Mouse (Mus musculus): ENCODE results near the gene Nectin1. TPM values are rescaled to one million over a fixed set of nuclear protein-coding genes. Genes with fewer than 3 reads are reported as not detected.

The Nectin1 gene
- total RNA-seq, 1 experiment from 2014 or later = 0.78 TPM

DNA sequence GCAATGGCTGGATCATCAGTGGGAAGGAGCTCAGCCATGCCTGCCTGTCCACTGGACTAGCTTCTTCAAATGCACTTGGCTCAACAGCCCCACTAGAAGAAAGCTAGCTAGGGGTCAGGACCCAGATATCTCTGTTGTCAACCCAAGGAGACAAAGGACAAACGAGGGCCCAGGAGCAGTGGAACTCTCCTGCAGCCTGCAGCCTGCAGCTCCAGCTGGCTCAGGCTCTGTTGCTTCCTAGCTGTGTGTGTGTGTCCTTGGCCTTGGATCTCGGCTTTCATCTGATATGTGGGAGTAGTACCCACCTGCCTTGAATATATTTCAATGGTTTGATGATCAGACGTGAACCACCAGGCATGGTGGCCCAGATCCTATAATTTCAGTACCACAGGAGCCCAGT, 49.6 kb downstream of the Nectin1 start:
- no peak for ATAC-seq (replicated peaks; ENCODE audit: low read depth, poor library complexity, severe bottlenecking)

DNA sequence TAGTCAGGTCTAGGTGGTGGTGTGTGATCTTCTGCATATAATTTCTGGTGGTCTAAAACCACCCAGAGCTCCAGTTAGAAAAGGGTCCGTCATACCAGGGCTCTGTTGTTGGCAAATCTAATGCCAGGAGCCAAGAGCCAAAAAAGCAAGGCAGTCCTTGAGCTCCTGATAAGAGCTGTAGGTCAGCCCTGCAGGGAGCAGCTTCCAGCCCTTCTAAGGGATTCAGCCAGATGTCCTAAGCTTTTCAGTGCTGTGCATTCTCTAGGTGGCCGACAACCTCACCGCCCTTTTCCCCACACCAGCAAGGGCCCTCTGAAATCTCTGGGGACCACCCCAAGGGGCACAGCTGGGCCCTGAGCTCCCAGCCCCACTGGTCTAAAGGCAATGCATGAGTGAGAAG, 52.2 kb downstream of the Nectin1 start:
- ATAC-seq (replicated peaks; ENCODE audit: low read depth, poor library complexity, severe bottlenecking) = no peak

DNA sequence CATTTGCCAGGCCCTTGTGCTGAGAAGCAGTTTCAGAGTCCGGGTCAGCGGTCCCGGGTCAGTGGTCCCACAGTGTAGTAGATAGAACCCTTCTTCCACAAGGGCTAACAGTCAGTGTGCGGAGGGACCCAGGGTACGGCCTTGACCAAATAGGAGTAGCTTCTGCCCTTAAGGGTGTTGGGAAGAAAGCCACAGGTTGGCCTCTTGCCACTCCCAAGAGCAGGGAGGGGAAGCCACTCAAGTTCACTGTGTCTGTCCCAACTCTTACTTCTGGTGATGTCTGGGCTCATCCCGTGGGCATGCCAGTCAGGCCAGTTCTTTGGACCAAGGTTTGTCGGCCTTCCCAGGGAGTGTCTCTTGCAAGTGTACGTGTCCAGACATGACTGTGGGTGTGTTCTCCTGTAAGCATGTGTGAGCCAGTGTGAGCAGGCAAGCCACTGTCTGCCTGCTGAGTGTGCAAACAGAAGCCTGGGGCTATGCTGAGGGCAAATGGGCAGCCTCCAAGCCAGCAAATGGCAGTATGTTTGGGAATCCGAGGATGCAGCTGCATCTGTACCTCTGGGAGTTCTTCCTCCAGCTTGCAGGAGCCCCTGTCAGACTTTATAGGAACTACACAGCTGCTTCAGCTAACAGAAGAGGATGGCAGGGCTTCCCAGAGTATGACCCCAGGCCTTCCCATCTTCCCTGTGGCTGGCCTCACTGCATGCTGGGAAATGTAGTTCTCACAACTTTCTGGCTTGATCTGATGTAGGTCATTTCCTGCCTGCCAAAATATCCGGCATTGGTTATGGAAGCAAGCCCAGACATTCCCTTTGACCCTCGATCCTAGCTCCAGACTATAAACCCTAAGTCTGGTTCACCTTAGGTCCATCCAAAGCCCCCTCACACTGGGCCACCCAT, 53.3 kb downstream of the Nectin1 start:
- no peak for ATAC-seq (replicated peaks; ENCODE audit: low read depth, poor library complexity, severe bottlenecking)

DNA sequence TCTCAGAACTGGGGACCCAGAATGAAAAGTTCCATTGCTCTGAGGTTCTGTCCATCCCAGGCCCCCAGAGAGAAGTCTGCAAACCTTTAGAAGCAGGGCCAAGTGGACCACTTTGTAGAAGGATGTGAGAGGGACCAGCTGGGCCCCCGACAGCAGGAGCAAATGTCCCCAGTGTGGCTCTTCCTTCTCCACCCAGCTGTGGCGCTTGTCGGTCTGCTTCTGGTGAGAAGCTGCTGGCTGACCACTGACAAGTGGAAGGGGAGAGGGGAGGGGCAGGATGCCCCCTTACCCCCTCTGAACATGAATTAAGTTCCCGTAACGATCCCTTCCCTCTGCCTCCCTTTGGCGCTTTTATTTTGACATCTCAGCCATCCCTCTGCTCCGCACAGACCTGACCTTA, 54.0 kb downstream of the Nectin1 start:
- no peak for ATAC-seq (replicated peaks; ENCODE audit: low read depth, poor library complexity, severe bottlenecking)

DNA sequence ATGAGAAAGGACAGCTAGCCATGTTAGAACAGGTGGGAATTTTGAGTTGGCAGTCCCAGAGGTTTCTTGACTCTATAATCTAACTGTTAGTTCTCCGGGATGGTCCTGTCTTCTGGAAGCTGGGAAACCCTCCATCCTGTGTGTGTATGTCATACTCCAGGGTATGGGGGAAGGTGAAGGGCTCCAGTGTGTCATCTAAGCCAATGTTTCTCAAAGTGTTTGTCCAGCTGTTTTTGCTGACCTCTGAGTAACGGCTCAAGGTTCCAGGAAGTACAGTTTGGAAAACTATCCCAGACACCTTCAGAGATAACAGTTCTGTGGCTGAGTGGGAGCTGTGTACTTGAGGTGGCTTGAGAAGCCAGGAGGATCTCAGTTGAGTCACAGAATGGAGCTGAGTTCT, 56.7 kb downstream of the Nectin1 start:
- no peak for ATAC-seq (replicated peaks; ENCODE audit: low read depth, poor library complexity, severe bottlenecking)

DNA sequence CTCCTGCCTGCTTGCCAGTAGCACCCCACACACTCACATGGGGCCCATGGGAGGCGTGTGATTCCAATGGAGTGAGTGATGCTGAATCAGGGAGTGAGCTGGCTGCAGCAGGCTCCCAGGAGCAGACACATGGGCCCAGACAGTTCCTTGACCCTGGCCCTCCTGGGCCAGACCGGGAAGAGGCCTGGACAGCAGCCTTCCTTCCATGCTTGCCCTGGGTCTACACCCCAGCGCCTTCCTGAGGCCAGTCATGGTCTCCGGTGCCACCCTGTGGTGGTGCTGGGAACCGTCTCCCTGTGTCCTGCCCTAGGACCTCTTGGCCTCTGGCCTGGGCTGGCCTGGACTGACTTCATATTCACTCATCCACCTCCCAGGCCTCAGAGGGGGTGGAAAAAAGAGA, 58.1 kb downstream of the Nectin1 start:
- peak; percentile 78 for ATAC-seq (replicated peaks; ENCODE audit: low read depth, poor library complexity, severe bottlenecking)

DNA sequence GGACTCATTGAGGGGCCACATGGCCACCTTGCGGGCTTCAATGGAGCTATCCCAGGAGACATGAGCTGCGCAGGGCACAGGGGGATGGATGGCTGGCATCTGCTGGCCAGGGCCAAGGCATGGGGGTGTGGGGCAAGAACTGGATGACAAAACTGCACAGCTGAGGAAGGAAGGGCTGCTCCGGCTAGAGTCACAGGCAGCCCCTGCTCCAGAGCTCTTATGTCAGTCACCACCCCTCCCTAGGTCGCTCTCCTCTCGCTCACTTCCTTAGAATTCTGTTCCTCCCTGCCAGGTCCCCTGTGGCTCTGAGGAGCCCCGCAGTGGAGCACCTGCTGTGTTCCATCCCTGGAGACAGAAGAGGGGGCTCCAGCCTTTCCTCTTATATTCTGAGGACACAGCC, 63.8 kb downstream of the Nectin1 start:
- no peak for ATAC-seq (replicated peaks; ENCODE audit: low read depth, poor library complexity, severe bottlenecking)

DNA sequence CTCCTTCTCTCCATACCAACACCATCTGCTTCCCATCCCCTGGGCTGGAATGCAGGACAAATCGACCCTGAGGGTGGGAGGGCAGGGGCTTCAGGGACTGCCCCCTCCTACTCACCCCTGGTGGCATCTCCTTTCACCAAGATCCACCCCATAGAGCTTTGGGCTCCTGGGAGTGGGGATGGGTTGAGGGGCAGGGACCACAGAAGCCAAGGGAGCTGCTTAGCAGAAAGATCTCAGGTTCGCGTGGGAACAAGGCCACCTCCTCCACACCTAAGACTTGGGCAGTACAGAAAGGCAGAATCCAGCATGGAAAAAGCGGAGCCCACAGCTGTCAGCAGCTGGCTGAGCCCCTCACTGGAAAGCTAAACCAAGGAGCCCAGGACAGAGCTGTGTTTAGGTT, 64.3 kb downstream of the Nectin1 start:
- ATAC-seq (replicated peaks; ENCODE audit: low read depth, poor library complexity, severe bottlenecking) = no peak

DNA sequence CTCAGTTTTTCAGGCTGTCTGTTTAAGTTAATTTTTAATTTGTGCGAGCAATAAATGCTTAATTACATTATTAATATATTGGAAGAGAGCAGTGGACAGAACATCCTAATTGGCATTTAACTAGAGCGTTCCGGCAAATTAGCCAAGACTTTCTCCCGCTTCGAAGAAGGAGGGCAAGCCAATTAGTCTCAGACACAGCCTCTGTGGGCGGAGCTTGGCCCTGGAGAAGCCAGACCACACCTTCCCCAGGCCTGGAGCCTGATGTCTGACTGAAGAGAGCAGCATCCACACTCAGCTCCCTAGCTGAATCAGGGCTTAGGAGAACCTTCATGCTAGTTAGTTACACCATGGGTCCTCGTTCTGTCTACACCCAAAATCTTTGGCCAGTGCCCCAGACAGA, 64.8 kb downstream of the Nectin1 start:
- no peak for ATAC-seq (replicated peaks; ENCODE audit: low read depth, poor library complexity, severe bottlenecking)

DNA sequence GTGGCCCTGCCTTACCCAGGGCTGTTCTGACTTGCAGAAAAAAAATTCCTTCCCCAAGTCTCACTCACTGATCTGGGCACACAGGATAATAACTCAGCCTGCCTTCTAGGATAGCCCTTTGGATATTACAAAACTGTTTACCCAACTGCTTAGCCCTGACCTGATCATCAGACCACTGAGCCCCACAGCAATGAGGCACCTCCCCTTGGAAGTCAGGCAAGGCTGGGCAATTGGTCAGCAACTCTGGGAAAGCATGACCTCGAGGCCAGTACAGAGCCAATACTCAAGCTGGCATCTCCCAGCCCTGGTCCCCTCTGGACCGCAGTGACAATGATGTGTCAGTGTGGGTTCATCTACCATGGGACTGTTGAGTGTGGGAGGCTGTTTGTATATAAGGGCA, 69.4 kb downstream of the Nectin1 start:
- no peak for ATAC-seq (replicated peaks; ENCODE audit: low read depth, poor library complexity, severe bottlenecking)

DNA sequence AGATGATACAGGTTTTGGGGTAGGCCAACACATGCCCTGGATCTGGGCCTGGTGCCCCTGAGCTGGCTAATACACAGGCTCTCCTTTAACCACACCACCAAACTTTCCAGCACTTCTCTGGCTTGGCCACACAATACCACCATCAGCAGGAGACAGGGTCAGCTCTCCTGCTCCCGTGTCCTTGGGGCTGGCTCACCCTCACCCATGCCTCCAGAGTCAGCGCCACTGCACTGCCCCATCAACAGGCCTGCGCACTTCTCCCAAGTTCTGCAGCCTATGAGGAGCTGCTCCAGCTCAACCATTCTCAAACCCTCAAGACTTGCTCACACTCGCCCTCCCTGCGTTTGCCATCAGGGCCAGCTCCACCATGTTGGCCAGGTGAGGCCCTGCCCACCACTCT, 78.4 kb downstream of the Nectin1 start:
- ATAC-seq (replicated peaks; ENCODE audit: low read depth, poor library complexity, severe bottlenecking) = no peak

DNA sequence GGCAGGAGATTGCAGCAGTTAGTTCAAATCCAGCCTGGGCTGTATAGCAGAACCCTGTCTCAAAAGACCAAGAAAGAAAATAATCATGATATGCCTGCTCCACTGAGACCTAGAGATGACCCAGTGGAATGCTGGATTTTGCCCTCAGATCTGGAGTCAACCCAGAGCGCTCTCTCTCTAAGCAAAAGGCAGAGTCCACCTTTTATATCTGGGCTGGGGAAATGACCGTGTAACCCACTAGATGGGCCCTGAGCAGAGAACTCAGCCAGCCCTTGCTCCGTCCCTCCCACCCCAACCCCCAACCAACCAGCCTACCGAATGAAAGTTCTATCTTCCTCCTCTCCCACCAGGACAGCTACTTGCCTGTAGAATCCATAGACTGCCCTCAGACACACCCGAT, 81.4 kb downstream of the Nectin1 start:
- ATAC-seq (replicated peaks; ENCODE audit: low read depth, poor library complexity, severe bottlenecking) = no peak

DNA sequence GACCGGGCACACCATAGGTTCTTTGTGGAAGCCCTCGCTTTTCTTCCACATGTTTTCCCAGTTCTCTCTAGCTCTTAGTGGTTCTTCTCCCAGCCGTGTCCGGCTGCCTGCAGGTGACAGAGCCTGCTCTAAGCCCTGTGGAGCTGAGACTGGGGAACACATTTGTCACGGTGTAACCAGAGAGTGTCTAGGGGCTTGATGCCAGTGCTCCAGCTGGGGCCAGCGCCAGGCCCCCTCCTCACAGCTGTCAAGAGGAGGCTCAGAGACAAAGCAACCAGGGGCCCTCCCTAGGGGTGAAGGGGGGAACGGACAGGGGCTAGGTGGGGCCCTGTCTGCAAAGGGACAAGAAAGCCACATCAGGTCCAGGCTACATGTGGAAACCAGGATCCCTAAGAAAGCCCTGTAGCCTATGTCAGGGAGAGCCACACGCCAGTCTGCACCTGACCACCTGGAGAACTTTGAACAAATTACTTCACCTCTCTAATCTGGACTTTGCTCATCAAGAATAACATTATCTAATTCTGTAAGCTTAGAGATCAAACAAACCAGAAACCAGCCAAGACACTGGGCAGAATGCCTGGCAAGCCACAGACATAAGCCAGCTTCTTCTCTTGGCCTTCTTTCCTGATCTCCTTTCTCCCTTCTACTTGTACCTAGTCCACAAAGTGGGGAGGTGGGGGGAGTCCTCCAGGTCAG, 82.9 kb downstream of the Nectin1 start:
- no peak for ATAC-seq (replicated peaks; ENCODE audit: low read depth, poor library complexity, severe bottlenecking)

DNA sequence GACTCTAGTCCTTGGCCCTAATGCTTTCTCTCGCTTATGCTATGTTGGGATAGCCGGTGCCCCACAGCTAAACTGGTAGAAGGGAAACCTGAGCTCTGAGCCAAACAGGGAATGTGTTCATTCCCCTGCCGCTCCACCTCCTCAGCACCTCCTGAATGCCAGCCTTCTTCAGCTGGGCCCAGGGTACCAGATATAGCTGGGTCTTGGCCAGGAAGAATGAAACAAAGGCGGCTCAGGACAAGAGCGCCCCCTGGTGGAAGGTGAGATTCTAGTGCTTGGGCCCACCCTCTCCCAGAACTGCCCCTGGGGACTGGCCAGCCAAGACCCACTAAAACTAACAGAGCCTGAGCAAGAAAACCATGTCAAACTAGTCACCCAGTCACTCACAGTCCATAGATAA, 83.8 kb downstream of the Nectin1 start:
- ATAC-seq (replicated peaks; ENCODE audit: low read depth, poor library complexity, severe bottlenecking) = peak; percentile 62; the same call in 1 of the 2 replicates

DNA sequence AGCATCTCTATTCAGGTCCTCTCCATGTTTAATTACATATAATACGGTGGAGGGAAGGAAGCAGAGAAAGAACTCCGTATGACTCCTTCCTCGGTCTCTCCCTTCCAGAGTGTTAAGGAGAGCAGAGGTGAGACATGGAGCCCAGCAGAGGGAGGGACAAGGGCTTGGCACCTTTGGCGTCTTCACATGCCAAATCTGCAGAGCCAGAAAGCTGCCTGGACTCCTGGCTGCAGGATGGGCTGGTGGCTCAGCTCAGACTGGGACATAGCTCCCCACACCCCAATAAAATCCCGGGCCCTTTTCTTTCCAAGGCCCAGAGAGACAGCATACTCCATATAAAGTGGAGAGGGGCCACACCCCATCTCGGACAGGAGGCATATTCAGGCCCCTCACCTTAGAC, 85.2 kb downstream of the Nectin1 start:
- no peak for ATAC-seq (replicated peaks; ENCODE audit: low read depth, poor library complexity, severe bottlenecking)

DNA sequence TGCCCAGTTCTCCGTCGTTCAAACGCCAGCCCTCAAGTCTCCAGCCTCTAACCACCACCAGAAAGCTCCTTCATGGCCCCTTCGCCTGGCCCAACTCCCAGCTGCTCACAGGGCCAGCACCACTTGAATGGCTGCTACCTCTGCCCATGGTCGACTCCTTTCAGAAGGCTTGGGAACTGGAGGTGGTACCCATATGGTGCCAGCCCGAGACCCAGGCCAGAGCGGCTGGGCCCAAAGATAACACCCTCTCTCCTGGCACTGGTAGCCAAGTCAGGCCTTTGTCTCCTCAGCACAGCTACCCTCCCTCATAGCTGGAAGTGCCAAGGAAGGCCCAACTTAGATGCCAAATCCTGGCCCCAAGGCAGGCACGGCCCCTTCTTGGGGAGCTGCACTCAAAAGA, 89.4 kb downstream of the Nectin1 start:
- no peak for ATAC-seq (replicated peaks; ENCODE audit: low read depth, poor library complexity, severe bottlenecking)

DNA sequence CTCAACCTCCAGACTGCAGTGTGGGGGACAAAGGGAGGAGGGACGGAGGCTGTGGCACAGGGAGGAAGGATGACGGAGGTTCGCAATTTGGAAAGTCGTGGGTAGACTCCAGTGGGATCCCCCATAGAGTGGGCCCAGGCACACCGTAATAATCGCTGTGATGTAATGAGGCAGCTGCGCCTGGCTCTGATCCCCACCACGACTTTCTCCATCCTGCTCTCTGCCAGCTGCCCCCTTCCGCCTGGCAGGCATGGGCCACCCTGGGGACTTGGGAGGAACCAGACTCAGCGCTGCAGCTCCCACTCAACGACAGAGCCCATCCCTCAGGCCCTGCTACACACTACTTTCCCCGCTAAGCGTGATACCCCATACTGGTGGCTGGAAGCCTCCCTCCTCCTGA, 90.5 kb downstream of the Nectin1 start:
- ATAC-seq (replicated peaks; ENCODE audit: low read depth, poor library complexity, severe bottlenecking) = no peak

DNA sequence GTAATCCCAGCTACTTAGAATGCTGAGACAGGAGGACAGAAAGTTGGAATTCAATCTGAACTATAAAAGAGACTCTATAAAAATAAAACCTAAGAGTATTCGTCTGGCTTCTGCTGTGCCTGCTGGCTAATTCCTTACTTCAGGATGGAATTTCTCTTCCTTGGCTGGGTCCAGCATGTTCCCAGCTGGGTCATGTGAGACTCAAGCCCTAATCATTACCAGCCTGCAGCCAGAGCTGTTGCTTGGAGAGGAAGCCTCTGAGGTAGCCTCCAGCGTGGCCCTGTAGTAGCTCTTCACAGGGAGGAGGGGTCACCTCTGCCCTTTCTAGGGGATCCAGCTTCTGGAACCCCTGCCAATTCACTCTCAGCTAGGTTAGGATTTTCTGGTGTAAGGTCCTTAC, 94.8 kb downstream of the Nectin1 start:
- no peak for ATAC-seq (replicated peaks; ENCODE audit: low read depth, poor library complexity, severe bottlenecking)

DNA sequence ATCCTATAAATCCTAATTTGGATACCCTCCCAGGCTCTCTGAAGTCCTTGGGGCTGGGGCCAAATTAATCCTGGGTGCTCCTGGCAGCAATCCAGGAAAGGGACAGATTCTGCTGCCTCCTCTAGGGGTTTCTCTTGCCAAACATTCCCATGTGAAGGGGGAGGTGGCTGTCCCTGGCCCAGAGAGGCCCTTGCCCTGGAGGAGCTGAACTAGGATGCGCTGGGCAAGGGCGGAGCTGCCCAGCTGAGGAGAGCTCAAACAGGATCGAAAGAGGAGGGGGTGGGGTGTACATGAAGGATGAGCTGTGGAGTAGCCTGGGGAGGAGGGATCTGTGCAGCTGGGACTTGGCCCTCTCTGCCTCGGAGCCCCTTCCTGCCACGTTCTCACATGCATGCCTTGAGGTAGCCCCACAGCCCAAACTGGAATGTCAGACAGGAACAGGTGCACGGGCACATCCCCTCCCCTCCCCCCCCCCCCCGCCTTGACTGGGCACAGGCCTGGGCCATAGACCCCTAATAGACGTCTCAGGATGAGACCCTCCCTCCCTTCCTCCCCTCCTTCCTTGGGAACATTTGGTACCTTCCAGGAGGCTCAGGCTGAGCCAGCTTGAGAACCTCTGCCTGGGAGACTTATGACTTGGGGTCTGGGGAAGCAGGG, 99.3 kb downstream of the Nectin1 start:
- no peak for ATAC-seq (replicated peaks; ENCODE audit: low read depth, poor library complexity, severe bottlenecking)

DNA sequence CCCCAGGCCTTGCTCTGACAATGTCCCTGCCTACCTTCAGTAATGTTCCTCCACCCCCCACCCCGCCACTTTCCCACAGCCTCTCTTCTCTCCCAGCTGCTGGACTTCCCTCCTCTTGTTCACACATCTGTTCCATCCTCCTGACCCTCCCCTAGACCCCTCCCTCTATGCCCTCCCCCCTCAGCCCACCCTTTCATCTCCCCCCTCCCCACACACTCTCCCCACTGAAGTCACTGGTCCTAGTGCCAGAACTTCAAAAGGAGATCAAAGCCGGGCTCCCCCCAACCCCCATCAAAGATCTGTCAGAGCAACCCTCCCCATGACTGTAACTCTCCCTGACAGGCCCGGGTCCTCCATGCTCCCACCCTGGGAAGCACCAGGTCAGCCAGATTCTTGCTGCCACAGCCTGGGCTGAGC, 99.9 kb downstream of the Nectin1 start:
- no peak for ATAC-seq (replicated peaks; ENCODE audit: low read depth, poor library complexity, severe bottlenecking)

Measured in common myeloid progenitor, adult 5-6 weeks (primary cell).